Mouse (Mus musculus) bone marrow macrophage, adult 2 months (primary cell): ENCODE measurements around the gene Snx10. TPM values are rescaled to one million over a fixed set of nuclear protein-coding genes. Genes with fewer than 3 reads are reported as not detected.

Experiments
- H3K27ac ChIP-seq: 2 replicates; pipeline ENCODE4 v1.5.1; 2012; ENCODE audit warnings: low read depth, low read length; ENCODE audit not compliant: insufficient read depth
- H3K4me1 ChIP-seq: 2 replicates; pipeline ENCODE4 v1.6.1; 2012; ENCODE audit warnings: low read length; ENCODE audit not compliant: control insufficient read depth, insufficient read depth
- H3K4me3 ChIP-seq: 2 replicates; pipeline ENCODE4 v1.5.1; 2012; ENCODE audit warnings: mild to moderate bottlenecking, low read length, moderate library complexity; ENCODE audit not compliant: insufficient read depth
- CTCF ChIP-seq: IDR thresholded peaks from 2 replicates; pipeline ENCODE4 v1.5.1; 2012; ENCODE audit warnings: low read depth, mild to moderate bottlenecking, low read length, moderate library complexity
- POLR2A ChIP-seq: IDR thresholded peaks from 2 replicates; pipeline ENCODE4 v1.6.1; 2012; ENCODE audit warnings: mild to moderate bottlenecking, low read depth, low read length, borderline replicate concordance
- polyA plus RNA-seq: library from polyadenylated mRNA; stranded (reverse); fragments of >200 nt; gene quantifications from 2 replicates; pipeline ENCODE4 v1.2.4, GENCODE M21; 2012; ENCODE audit not compliant: missing spikeins, insufficient read depth, insufficient read length

The Snx10 gene
- polyA plus RNA-seq, 1 experiment: 101 TPM

DNA sequence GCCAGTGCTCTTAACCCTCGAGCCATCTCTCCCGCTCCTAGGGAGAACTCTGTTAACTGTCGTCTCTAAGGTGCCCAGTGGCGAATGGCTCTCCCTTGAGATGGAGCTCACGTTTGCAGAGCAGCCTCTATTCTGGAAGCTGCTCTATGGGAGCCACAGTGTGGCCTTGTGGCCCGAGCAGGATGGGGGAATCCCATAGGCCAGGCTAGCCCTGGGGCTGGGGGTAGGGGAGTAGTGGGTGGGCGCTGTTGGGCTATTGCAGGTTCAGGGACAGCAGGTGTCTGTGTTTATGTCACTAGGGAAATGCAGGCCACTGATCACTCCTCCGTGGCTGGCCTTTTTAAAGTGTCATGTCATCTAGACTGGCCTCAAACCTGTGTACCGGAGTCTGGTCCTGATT lies 58.4 kb downstream of the Snx10 start:
- TF ChIP-seq POLR2A: no peak
- no peak for TF ChIP-seq CTCF
- Histone ChIP-seq H3K4me3 (no peak overlapping the region), H3K4me1 (no peaks in the 10 kb centered on the region), H3K27ac (no peak overlapping the region)

DNA sequence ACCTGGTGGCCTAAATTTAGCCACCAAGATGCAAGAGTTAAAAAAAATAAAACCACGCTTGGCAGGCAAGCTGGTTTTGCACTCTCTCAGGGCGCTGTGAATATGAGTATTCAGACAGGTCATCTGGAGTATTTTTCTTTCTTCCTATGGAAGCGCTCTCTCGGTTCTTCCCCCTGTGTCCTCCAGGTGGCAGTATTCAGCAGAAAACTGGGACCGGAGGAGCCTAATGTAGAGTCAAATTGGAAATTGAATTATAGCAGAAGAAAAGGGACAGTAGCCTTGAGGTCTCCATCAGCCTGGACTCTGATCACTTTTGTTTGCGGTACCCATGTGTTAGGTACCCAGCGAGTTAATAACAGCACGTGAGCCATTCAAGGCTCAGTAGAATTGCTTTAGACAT lies 62.3 kb downstream of the Snx10 start:
- H3K4me3 ChIP-seq: no peak overlapping the region
- no peak overlapping the region for H3K27ac ChIP-seq
- TF ChIP-seq CTCF (peak; percentile 58; the same call in 1 of the 2 replicates), POLR2A (no peak)

DNA sequence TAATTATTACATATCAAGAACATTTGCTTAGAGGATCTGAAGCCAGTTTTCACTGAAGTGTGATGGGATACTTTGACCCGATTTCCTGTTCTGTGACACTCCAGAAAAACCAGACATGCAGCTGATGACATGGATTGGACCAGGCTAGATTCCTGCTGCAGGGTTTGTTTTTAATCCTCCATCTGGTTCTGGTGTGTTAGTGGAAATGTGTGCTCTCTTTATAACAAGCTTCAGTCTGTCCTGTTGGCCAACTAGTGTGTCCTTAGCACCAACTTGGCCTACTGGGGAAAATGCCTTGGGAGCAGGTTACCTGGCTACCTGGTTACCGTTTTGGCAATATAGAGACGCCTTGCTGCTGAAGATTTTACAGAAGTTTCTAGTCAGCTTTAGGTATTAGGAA lies 63.6 kb downstream of the Snx10 start:
- Histone ChIP-seq H3K4me1 (peaks cover 6% of the 10 kb centered on the region; the same call in 1 of the 2 replicates), H3K27ac (no peak overlapping the region), H3K4me3 (no peak overlapping the region)
- TF ChIP-seq CTCF: no peak
- TF ChIP-seq POLR2A: no peak

More for the DNA sequence above, 62.3 kb downstream of the Snx10 start:
- peaks cover 6% of the 10 kb centered on the region; the same call in 1 of the 2 replicates for H3K4me1 ChIP-seq

DNA sequence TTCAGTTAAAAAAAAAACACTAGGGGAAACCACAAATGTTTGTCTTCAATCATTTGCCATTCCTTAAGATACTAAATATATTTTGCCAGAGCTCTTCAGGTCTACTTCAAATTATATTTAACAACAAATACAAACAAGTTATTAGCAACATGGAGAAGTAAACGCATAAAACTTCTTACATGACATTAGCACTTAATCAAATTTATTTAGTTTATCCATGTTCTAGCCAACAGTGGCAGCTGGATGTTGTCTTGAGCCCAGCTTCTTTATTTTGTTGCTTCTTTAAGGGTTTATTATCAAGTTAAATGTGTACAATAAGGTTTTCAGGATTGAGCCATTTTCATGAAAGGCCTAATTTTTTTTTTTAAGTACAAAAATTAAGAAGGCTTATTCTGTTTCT lies 67.6 kb downstream of the Snx10 start:
- Histone ChIP-seq H3K4me3 (no peak overlapping the region), H3K4me1 (peaks cover 6% of the 10 kb centered on the region; the same call in 1 of the 2 replicates), H3K27ac (no peak overlapping the region)
- TF ChIP-seq CTCF (no peak), POLR2A (no peak)

DNA sequence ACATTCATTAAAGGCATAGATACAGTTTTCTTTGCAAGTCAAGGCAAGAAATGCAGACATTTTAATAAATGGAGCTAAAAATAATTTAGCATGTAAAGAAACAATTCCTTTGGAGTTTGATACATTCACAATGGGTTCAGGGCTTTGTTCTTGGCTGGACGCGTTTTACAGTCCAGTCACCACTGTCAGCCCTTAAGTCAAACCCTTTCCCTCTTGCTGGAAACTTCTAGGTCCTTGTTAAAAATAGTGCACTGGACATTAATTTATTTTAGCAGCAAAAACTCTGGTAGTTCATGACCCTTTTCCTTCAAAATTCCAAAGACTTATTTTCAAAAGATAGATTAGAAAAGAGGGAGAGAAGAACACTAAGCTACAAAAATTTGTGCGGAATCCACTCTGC lies 68.1 kb downstream of the Snx10 start:
- Histone ChIP-seq H3K4me1 (peaks cover 6% of the 10 kb centered on the region; the same call in 1 of the 2 replicates), H3K27ac (no peak overlapping the region), H3K4me3 (no peak overlapping the region)
- TF ChIP-seq POLR2A (no peak), CTCF (no peak)

DNA sequence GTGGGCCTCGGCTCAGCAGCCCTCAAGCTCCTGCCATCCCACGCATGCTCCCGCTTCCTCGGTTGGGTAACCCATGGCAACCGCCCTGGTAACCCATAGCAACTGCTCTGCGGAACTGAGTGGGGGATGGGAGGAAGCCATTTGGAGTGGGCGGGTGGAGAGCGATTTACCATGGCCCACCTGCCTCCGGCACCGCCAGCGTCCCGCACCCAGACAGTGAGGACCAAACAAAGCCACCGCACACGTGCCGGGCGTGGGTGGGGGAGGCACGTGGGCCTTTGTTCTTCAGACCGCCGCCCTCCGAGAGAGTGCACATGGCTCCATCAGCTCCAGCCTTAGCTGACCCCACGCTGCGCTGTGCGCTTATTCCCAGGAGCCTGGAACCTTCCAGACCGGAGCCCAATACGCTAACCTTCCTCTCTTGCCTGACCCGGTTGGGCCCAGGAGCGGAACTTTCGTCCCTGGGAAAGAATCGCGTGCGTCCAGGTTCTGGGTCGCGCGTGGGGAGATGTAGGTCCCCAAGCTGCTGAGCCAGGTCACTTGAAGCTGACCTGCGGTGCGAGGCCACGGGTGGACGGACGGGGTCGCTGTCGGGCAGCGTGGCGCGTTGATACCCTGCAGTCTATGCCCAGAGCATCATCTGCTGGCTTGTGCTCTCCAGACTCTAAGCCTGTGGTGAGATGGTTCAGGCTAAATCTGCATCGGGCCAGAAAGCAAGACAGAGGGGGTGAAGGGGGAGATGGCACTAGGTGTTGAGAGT lies 68.8 kb downstream of the Snx10 start:
- Histone ChIP-seq H3K27ac (no peak overlapping the region), H3K4me3 (no peak overlapping the region), H3K4me1 (peaks cover 6% of the 10 kb centered on the region; the same call in 1 of the 2 replicates)
- no peak for TF ChIP-seq POLR2A
- no peak for TF ChIP-seq CTCF

DNA sequence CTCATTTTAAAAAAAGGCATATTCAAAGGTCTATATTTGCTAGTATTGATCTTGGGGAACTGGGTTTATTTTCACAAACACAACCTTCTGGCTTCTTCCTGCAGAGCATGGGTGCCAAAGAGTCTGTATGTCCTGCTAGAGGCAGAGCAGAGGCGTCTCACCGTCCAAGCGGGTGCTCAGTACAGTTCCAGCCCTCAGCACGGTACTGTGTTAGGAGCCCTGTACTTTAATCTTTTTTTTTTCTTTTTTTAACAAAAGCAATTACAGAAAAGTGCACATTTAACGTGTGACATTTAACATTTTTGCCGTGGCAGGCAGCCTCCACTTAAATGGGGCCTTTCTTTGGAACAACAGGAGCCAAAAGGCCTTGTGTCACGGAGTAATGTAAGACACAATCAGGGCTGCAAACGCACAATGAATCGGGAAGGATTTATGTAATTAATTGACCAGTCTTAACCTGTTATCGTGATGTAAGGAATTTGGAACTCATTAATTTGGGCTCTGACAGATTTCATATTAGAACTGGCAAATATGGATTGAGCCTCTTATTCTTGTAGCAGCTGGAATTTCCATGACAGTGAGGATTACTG lies 69.8 kb downstream of the Snx10 start:
- TF ChIP-seq POLR2A: no peak
- 0 out of 2 replicates have a peak, but pooled peaks cover 3% of the 10 kb centered on the region for H3K4me1 ChIP-seq
- H3K4me3 ChIP-seq: no peak overlapping the region
- H3K27ac ChIP-seq: no peak overlapping the region

DNA sequence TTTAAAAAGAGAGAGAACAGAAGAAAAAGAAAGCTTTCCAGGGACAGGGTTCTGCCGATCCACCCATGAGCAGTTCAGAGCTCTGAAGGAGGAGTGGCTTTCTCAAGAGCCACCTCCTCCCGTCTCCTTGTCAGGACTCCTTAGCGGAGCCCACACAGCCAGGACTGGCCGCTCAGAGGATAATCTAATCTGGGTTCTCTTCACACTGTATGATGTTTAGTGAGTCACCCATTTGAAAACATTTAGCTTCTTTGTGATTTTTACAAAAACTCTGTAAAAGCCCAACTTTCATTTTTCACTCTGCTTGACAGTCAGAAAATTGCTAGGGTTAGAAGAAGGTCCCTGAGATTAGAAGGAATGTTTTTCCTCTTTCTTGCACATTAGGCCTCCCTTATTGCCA lies 70.8 kb downstream of the Snx10 start:
- Histone ChIP-seq H3K27ac (no peak overlapping the region), H3K4me3 (no peak overlapping the region), H3K4me1 (no peaks in the 10 kb centered on the region)
- TF ChIP-seq POLR2A (no peak), CTCF (no peak)

DNA sequence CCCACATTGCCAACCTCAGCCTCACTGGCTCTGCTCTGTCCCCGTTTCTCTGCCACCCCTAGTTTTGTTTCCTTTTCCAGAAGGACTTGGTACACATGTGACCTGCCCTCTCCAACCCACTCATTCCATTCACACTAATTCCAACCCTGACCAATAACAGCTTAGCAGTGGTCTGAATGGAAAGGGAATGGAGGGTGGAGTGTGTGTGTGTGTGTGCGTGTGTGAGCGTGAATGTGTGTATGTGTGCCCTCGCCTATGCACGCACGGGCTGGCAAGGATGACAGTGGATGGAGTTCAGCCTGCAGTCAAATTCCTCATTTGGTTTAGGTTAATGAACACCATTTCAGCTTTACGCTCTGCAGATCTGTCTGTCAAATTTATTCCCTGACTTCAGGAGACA lies 74.4 kb downstream of the Snx10 start:
- H3K27ac ChIP-seq: no peak overlapping the region
- H3K4me1 ChIP-seq: no peaks in the 10 kb centered on the region
- TF ChIP-seq CTCF: no peak
- TF ChIP-seq POLR2A: no peak
- H3K4me3 ChIP-seq: no peak overlapping the region

DNA sequence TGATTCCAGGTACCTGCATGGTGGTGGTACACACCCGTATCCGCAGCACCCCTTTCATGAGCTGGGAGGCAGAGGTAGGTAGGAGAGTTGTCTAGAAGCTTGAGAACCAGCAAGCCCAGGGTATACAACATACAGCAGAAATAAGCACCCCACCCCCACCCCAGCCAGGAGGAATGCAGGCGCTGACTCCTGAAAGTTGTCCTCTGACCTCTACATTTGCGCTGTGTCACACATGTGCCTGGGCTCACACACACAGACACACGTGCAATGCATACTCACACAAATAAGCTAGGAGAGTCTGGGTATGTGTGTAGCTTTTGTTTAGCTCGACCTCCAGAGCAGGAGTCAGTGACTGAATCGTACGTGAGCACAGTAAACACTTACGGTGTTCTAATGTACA lies 76.7 kb downstream of the Snx10 start:
- peaks cover 11% of the 10 kb centered on the region for H3K4me1 ChIP-seq
- H3K4me3 ChIP-seq: no peak overlapping the region
- no peak overlapping the region for H3K27ac ChIP-seq
- TF ChIP-seq CTCF (no peak), POLR2A (no peak)
